Mouse (Mus musculus) right cerebral cortex, postnatal 36 days (tissue): Measurements from ENCODE around the gene Plekhh2.
A peak's percentile ranks its signal among the peaks of the same experiment; 100 is the strongest.

Experiments
- DNase-seq, 2 experiments: peaks; one replicate each; pipeline ENCODE4 v3.0.0; 2022; ENCODE audit warnings: low spot score in 2 of 2, mixed read lengths in 1 of 2

Plekhh2 gene

GRCm38 (mm10) chr17:84608606-84609005 lies 96.9 kb downstream of the Plekhh2 start:
- DNase-seq, result no peak

GRCm38 (mm10) chr17:84611500-84611899 lies 99.8 kb downstream of the Plekhh2 start:
- no peak for DNase-seq

- DNase-seq, result no peak
These were observed 100.3 kb downstream of the Plekhh2 start for GRCm38 (mm10) chr17:84611971-84612370.

GRCm38 (mm10) chr17:84615811-84616210 lies 104.1 kb downstream of the Plekhh2 start:
- no peak for DNase-seq

GRCm38 (mm10) chr17:84616526-84617074 lies 104.9 kb downstream of the Plekhh2 start:
- DNase-seq, result no peak

- DNase-seq, result no peak
These were observed 106.3 kb downstream of the Plekhh2 start for GRCm38 (mm10) chr17:84617953-84618352.

GRCm38 (mm10) chr17:84619112-84619511 lies 107.4 kb downstream of the Plekhh2 start:
- DNase-seq, result no peak

GRCm38 (mm10) chr17:84620076-84620475 lies 108.4 kb downstream of the Plekhh2 start:
- no peak for DNase-seq

GRCm38 (mm10) chr17:84620610-84621009 lies 108.9 kb downstream of the Plekhh2 start:
- DNase-seq, result no peak

- no peak for DNase-seq
These were observed 109.5 kb downstream of the Plekhh2 start for GRCm38 (mm10) chr17:84621209-84621608.

GRCm38 (mm10) chr17:84622028-84622427 lies 110.3 kb downstream of the Plekhh2 start:
- DNase-seq, result no peak

GRCm38 (mm10) chr17:84622873-84623272 lies 111.2 kb downstream of the Plekhh2 start:
- no peak for DNase-seq

- peak; percentile 90 to 92 for DNase-seq
These were observed 114.7 kb downstream of the Plekhh2 start, which contains the start of gene Dync2li1 for GRCm38 (mm10) chr17:84626276-84626856. Gene Dync2li1, plus strand, starts transcription at chr17:84626496.

GRCm38 (mm10) chr17:84626857-84627305 lies 115.2 kb downstream of the Plekhh2 start:
- no peak for DNase-seq

- DNase-seq, result no peak
These were observed 116.0 kb downstream of the Plekhh2 start for GRCm38 (mm10) chr17:84627721-84628120.

GRCm38 (mm10) chr17:84628611-84629010 lies 116.9 kb downstream of the Plekhh2 start:
- DNase-seq, result no peak

- DNase-seq, result no peak
These were observed 120.1 kb downstream of the Plekhh2 start for GRCm38 (mm10) chr17:84631836-84632235.

GRCm38 (mm10) chr17:84633443-84633842 lies 121.7 kb downstream of the Plekhh2 start:
- DNase-seq, result no peak

GRCm38 (mm10) chr17:84636328-84636727 lies 124.6 kb downstream of the Plekhh2 start:
- DNase-seq, result no peak

GRCm38 (mm10) chr17:84637971-84638370 lies 126.3 kb downstream of the Plekhh2 start:
- DNase-seq, result no peak

- no peak for DNase-seq
These were observed 128.2 kb downstream of the Plekhh2 start for GRCm38 (mm10) chr17:84639796-84640378.

GRCm38 (mm10) chr17:84641893-84642292 lies 130.2 kb downstream of the Plekhh2 start:
- no peak for DNase-seq

GRCm38 (mm10) chr17:84642324-84642723 lies 130.6 kb downstream of the Plekhh2 start:
- no peak for DNase-seq
